In the genomic region with DNA sequence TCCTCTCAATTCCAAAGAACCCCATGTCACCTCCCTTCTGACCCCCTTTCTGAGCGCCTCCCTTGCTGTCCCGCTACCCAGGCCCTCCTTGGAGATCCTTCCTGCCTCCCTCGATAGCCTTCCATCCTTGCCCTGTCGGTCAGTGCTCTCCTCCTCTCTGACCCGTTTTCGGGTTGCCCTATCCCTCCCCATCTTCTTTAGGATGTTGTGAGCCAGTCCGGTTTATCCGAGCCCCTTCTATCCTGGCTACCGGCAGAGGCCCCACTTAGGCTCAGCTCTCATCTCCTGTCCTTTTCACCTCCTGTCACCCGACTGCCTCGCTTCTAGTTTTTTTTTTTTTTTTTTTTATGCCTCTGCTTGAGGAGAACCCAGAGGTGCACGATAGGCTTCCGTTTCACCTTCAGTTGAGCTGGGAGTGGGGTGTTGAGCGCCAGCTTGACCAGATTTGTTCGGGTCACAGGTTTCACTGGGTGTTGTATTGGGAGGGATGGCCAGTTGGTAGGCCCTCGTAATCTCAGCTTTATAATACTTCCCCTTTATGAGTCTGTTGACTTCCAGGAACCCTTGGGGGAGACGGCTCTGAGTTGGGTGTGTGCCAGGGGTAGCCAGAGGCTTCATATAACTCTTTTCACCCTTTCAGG, we compare ENCODE assay signal across 8 mouse cellular contexts. TPM values are rescaled to one million over a fixed set of nuclear protein-coding genes. Genes with fewer than 3 reads are reported as not detected.
DNase-seq lines count a peak whose midpoint lies in the region; ATAC-seq and TF ChIP-seq lines count a peak whose summit lies in the region.

No protein-coding gene starts in this region.

- peak; percentile 40; the same call in 1 of the 2 replicates for ATAC-seq in hindbrain, embryonic 13.5 days (ENCODE audit: low FRiP score)
- no peak for ATAC-seq in liver, embryonic 12.5 days

- DNase-seq in cerebellum, adult 11-12 months = peak; percentile 43
- no peak for DNase-seq in cerebellum, adult 9-10 months
- DNase-seq in CD8-positive naive resting alpha-beta T cell, adult 2 months (ENCODE audit: low read depth in 2 of 2, low spot score in 2 of 2) = peak; percentile 22 to 33
- peak; percentile 67 for DNase-seq in naive thymus-derived CD4-positive, alpha-beta T cell, adult 2 months (ENCODE audit: low read depth)
- no peak for DNase-seq in frontal cortex, adult 2 months (ENCODE audit: extremely low spot score in 1 of 2, low spot score in 1 of 2)

- H3K4me3 ChIP-seq in embryonic fibroblast, embryonic 13.5 days (ENCODE audit: insufficient read depth, low read length) = peak overlapping the region; percentile 98
- peak overlapping the region; percentile 73 for H3K4me3 ChIP-seq in hindbrain, embryonic 13.5 days
- H3K4me3 ChIP-seq in liver, embryonic 12.5 days = peak overlapping the region; percentile 86

- no peak for TF ChIP-seq POLR2A in embryonic fibroblast, embryonic 13.5 days (IDR thresholded peaks at IDR 0.05; ENCODE audit: low read depth, low read length)

- 7% methylated on average over 17 of the region's 17 CpGs for WGBS in hindbrain, embryonic 13.5 days
- WGBS in liver, embryonic 12.5 days (ENCODE audit: insufficient replicate concordance) = 4% methylated on average over 17 of the region's 17 CpGs

- H3K9ac ChIP-seq in hindbrain, embryonic 13.5 days = peak overlapping the region; percentile 83
- H3K9ac ChIP-seq in liver, embryonic 12.5 days = peak overlapping the region; percentile 96

- no peaks in the 10 kb centered on the region for H3K9me3 ChIP-seq in hindbrain, embryonic 13.5 days
- no peaks in the 10 kb centered on the region for H3K9me3 ChIP-seq in liver, embryonic 12.5 days (replicated peaks)

- peak overlapping the region; percentile 81 for H3K4me2 ChIP-seq in hindbrain, embryonic 13.5 days
- H3K4me2 ChIP-seq in liver, embryonic 12.5 days = peak overlapping the region; percentile 74

- H3K27ac ChIP-seq in embryonic fibroblast, embryonic 13.5 days (ENCODE audit: insufficient read depth, low read length) = peak overlapping the region; percentile 35; the same call in 1 of the 2 replicates
- peak overlapping the region; percentile 78 for H3K27ac ChIP-seq in hindbrain, embryonic 13.5 days
- peak overlapping the region; percentile 81 for H3K27ac ChIP-seq in liver, embryonic 12.5 days

- H3K36me3 ChIP-seq in hindbrain, embryonic 13.5 days = no peaks in the 10 kb centered on the region
- H3K36me3 ChIP-seq in liver, embryonic 12.5 days = peaks cover 17% of the 10 kb centered on the region

- 0 out of 2 replicates have a peak, but pooled peaks cover 11% of the 10 kb centered on the region for H3K27me3 ChIP-seq in hindbrain, embryonic 13.5 days
- no peaks in the 10 kb centered on the region for H3K27me3 ChIP-seq in liver, embryonic 12.5 days (replicated peaks)

- TF ChIP-seq CTCF in embryonic fibroblast, embryonic 13.5 days (IDR thresholded peaks at IDR 0.05; ENCODE audit: borderline replicate concordance, insufficient read depth, low read length) = no peak

- peaks cover 5% of the 10 kb centered on the region; the same call in 1 of the 2 replicates for H3K4me1 ChIP-seq in embryonic fibroblast, embryonic 13.5 days (ENCODE audit: control insufficient read depth, insufficient read depth, low read length)
- H3K4me1 ChIP-seq in hindbrain, embryonic 13.5 days (replicated peaks) = peaks cover 34% of the 10 kb centered on the region
- peaks cover 60% of the 10 kb centered on the region for H3K4me1 ChIP-seq in liver, embryonic 12.5 days

RNA-seq across cellular contexts. Expression of gene Ppard, which starts 0.7 kb away (rescaled TPM):
- polyA plus RNA-seq in embryonic fibroblast, embryonic 13.5 days (2011; ENCODE audit: insufficient read length, low read depth, missing spikeins) = 31.6 and 36.1 TPM in 2 replicates
- polyA plus RNA-seq in hindbrain, embryonic 13.5 days (2015; fragmentation: Nextera tagmentation; extraction: Ambion mirVana) = 1.5 and 2.1 TPM in 2 replicates
- 2.0 and 2.1 TPM in 2 replicates for polyA plus RNA-seq in liver, embryonic 12.5 days (2016; fragmentation: Nextera tagmentation; extraction: Ambion mirVana)
- polyA plus RNA-seq in frontal cortex, adult 2 months (2012; rRNA removed) = 21.2 and 22.9 TPM in 2 replicates

RNA-seq across cellular contexts. Expression of gene Def6, which starts 25.6 kb away (rescaled TPM):
- polyA plus RNA-seq in embryonic fibroblast, embryonic 13.5 days (2011; ENCODE audit: insufficient read length, low read depth, missing spikeins) = 26.2 and 26.5 TPM in 2 replicates
- 5.8 and 6.6 TPM in 2 replicates for polyA plus RNA-seq in hindbrain, embryonic 13.5 days (2015; fragmentation: Nextera tagmentation; extraction: Ambion mirVana)
- polyA plus RNA-seq in liver, embryonic 12.5 days (2016; fragmentation: Nextera tagmentation; extraction: Ambion mirVana) = 21.6 and 25.2 TPM in 2 replicates
- 5.6 and 5.9 TPM in 2 replicates for polyA plus RNA-seq in frontal cortex, adult 2 months (2012; rRNA removed)

RNA-seq across cellular contexts. Expression of gene Zfp523, which starts 56.3 kb away (rescaled TPM):
- 12.8 and 15.8 TPM in 2 replicates for polyA plus RNA-seq in embryonic fibroblast, embryonic 13.5 days (2011; ENCODE audit: insufficient read length, low read depth, missing spikeins)
- polyA plus RNA-seq in hindbrain, embryonic 13.5 days (2015; fragmentation: Nextera tagmentation; extraction: Ambion mirVana) = 40.2 and 41.6 TPM in 2 replicates
- 11.1 TPM in 2 replicates for polyA plus RNA-seq in liver, embryonic 12.5 days (2016; fragmentation: Nextera tagmentation; extraction: Ambion mirVana)
- 135 and 144 TPM in 2 replicates for polyA plus RNA-seq in frontal cortex, adult 2 months (2012; rRNA removed)

Comparison
In these comparisons a context has a peak if more than half of its experiments do, and no peak if none do; other contexts are left out.
1. DNase-seq: peak in cerebellum, adult 11-12 months (single experiment), CD8-positive naive resting alpha-beta T cell, adult 2 months (2 of 2) and naive thymus-derived CD4-positive, alpha-beta T cell, adult 2 months (single experiment); none in cerebellum, adult 9-10 months (single experiment) and frontal cortex, adult 2 months (0 of 2).
2. Peak in every context shown above with its lines, with median percentiles within 50 percentile points of each other: H3K27ac ChIP-seq and H3K4me3 ChIP-seq.